Mouse (Mus musculus) left cerebral cortex, postnatal 10 days (tissue): Measurements from ENCODE around the gene Ncoa6. TPM values are rescaled to one million over a fixed set of nuclear protein-coding genes. Genes with fewer than 3 reads are reported as not detected.
A peak's percentile ranks its signal among the peaks of the same experiment; 100 is the strongest.

Experiments used
- DNase-seq, 2 experiments: peaks; one replicate each; pipeline ENCODE4 v3.0.0; 2021 to 2022; ENCODE audit warnings: low spot score in 2 of 2, mixed read lengths in 1 of 2; ENCODE audit errors: extremely low spot score in 1 of 2
- intact Hi-C: fragments of 180-260 bp; cut with DNase I; formaldehyde crosslinking; loops from one replicate; pipeline ENCODE4 v1.15.1; 2025
- total RNA-seq, 2 experiments: library from RNA; stranded (reverse); gene quantifications; 2 replicates each; pipeline ENCODE4 v1.2.3; 2021

The Ncoa6 gene
- total RNA-seq: 10 to 100 TPM; 65.3 to 66.4 TPM

DNA sequence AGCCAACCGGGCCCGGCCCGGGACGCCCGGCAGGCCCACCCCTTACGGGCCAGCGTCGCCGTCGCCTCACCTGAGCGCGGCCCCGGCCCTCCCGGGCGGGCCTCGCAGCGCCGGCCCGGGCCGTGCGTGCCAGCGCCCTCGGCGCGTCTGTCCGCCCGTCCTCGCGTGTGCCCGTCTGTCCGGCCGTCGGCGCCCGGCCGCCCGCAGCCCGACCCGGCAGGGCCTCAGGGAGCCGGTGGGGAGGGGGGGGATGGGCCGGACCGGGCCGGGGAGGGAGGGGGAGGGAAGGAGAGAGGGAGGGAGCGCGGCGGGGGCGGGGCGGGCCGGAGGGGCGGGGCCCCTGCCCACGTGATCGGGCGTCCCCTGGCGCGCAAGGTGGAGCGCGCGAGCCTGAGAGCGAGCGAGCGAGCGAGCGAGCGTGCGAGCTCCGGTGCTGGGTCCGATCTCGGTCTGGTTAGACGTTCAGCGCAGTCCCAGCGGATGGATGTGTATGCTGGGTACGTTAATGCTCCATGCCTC is at the start of gene Ncoa6:
TSS of gene Ncoa6 (minus strand) at position 325 of the 519 bp plus-strand sequence.
- intact Hi-C loops: no loop called here
- peak in 1 of 2 experiments; percentile 80 for DNase-seq

DNA sequence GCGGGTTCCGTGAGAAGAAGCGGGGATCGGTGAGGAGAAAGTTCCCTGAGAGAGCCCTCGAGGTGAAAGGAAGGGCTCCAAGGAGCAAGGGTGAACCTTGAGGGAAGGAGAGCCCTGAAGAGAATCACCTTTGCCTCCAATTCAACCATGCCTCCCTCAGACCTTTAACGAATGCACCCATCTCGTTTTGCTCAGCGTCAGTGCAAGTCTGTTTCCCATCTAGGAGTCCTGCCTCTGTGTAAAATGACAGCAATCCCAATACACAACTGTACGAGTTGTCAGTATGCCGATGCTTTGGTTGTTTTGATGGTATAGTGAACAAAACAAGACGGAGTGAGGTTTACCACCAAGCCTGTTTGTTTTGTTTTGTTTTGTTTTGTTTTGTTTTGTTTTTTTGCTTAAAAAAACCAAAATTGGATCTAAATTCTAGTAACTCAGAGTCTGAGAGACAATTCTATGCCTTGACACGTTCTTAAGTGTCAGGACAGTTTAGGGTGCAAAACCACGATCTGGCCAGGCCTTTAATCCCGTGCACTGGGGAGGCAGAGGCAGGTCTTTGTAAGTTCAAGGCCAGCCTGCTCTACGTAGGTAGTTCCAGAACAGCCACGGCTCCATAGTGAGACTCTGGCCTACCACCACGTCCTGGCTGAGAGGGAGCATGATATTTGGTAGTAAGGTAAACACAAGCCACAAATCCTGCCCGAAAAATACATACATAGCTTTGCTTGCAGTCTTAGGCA is 45.0 kb upstream of the Ncoa6 start:
- intact Hi-C loops: loop anchor here (2.0 kb wide), 1 partner anchor 64 kb away; no protein-coding TSS in a partner anchor
- no peak for DNase-seq

- intact Hi-C loops: loop anchor here (2.0 kb wide), 2 partner anchors 65 to 109 kb away; no protein-coding TSS in a partner anchor
- peak; percentile 96 to 99 for DNase-seq
Measured at GRCm38 (mm10) chr2:155517455-155518423, 44.0 kb upstream of the Ncoa6 start, which contains the start of the genes Acss2 and Ggt7. Gene Acss2 (plus strand): TSS chr2:155517948. Gene Ggt7 (minus strand): TSS chr2:155518237.

- peak; percentile 51 to 74 for DNase-seq
- intact Hi-C loops: loop anchor here (1.0 to 2.0 kb wide), 2 partner anchors 111 to 249 kb away; no protein-coding TSS in a partner anchor
Measured at GRCm38 (mm10) chr2:155515941-155516340, 42.2 kb upstream of the Ncoa6 start.

- intact Hi-C loops: loop anchor here (1.0 kb wide), 1 partner anchor 251 kb away; no protein-coding TSS in a partner anchor
- DNase-seq: peak; percentile 74 to 91
Measured at GRCm38 (mm10) chr2:155514666-155515065, 41.0 kb upstream of the Ncoa6 start.

- DNase-seq: peak in 1 of 2 experiments; percentile 37
- intact Hi-C loops: no loop called here
Measured at GRCm38 (mm10) chr2:155513543-155513942, 39.8 kb upstream of the Ncoa6 start.

- DNase-seq: peak in 1 of 2 experiments; percentile 50
- intact Hi-C loops: no loop called here
Measured at GRCm38 (mm10) chr2:155512479-155512878, 38.8 kb upstream of the Ncoa6 start.

GRCm38 (mm10) chr2:155507721-155508470 is 34.2 kb upstream of the Ncoa6 start:
- no peak for DNase-seq
- intact Hi-C loops: no loop called here

DNA sequence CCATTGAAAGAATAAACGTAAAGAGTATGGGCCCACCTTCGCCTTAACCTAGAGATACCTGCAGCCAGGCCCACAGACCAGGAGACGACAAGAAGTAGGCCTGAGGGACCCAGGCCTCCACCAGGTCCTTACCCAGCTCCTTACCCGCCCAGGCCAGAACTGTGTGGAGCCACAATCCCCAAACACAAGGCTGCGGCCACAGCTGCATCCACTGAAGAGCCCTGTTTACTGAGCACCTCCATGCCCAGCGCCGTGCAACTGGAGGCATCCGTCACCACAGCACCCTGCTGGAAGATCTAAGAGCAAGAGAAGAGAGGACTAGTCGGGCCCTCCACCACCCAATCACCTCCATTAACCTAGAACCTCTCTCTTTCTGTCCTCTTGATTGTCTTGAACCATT is 32.1 kb upstream of the Ncoa6 start:
- no peak for DNase-seq
- intact Hi-C loops: no loop called here

GRCm38 (mm10) chr2:155504440-155505355 is 31.0 kb upstream of the Ncoa6 start:
- intact Hi-C loops: no loop called here
- peak in 1 of 2 experiments; percentile 62 for DNase-seq

- DNase-seq: peak in 1 of 2 experiments; percentile 38
- intact Hi-C loops: no loop called here
Measured at GRCm38 (mm10) chr2:155502596-155502995, 28.9 kb upstream of the Ncoa6 start.

- intact Hi-C loops: no loop called here
Measured at GRCm38 (mm10) chr2:155490998-155491397, 17.3 kb upstream of the Ncoa6 start.

DNA sequence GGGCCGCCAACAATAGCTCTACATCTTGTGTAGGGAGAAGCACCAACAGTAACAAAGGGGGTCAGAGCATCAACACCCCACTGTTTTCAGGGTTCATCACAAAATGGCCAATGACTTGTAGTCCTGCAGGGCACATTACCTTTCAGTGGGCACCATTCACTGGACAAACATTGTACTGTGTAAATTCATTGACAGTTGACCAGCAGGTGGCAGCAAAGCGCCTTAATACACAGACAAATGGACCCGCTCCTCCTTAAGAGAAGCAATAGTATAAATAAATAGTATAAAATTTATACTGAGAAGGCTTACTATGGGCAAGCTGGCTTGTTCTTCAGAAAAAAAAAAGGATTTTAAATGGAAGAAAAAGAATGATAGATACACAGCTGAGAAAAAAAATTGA is 8.3 kb upstream of the Ncoa6 start:
- peak in 1 of 2 experiments; percentile 59 for DNase-seq
- intact Hi-C loops: no loop called here

More at GRCm38 (mm10) chr2:155490998-155491397, 17.3 kb upstream of the Ncoa6 start:
- DNase-seq: no peak

DNA sequence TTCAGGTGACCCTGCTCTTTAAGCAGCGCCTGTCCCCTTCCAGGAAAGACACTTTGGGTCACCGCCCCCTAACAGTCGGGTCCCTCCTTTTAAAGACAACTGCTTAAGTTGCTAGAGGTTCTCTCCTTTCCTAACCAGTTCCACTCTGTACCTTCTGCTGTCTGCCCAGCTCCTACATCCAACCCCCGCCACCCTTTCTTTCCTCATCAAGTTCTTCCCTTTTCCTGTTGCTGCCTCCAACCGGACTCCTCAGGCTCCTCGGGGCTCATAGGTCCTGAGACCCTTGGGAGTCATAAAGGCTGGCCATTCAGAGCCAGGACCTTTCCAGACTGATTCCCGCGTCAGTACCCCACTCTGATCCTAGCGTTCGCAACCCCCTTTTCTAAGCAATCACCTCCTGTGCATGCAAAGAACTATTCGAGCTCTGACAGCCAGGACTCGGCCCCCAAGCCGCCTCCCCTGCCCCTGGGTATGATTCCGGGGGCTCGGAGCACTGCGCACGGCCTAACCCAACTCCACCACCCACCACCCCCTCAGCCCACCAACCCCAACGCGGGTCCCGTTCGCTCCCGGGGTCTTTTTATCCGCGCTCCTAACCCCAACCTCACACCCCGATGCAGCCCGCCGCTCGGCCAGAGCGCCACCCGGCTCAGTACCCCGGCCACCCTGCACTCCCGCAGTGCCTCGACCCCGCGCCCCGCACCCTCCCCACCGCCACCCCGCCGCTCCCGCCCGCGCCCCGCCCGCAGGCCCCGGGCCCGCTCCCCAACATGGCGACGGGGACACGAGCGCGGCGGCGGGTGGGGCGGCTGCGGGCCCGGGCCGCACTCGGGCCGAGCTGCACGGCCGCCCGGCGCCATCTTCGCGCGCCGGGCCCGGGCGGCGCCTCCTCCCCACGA is 774 bp downstream of the Ncoa6 start:
- DNase-seq: peak in 1 of 2 experiments; percentile 67
- intact Hi-C loops: no loop called here

- DNase-seq: no peak
- intact Hi-C loops: no loop called here
Measured at GRCm38 (mm10) chr2:155466861-155467260, 6.8 kb downstream of the Ncoa6 start.

DNA sequence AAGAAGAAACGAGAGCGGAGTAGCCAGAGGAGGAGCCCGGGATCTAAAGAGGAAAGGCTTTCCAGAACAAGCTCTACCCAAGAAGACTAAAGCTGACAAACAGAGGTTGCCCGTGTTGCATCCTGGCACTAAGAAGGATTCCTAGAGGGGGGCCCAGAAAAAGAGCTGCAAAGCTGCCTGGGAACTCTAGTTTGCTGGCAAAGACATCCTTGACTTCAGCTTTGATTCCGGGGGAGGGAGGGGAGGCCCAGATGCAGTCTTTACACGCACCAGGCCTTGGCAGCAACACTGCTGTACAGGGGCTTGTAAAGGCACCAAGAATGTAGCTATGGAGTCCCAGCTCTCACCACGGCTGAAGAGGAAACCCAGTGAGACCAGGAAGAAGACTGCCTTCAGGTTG is 20.1 kb downstream of the Ncoa6 start:
- intact Hi-C loops: no loop called here
- no peak for DNase-seq
